Mouse (Mus musculus) mouse embryonic stem cell (cell line): ENCODE measurements around the gene Pced1b.
"Not testable (repeated sequence)": the region's sequence is repeated elsewhere in the genome, so short reads cannot be mapped to it uniquely, and the experiment has no call there.

Experiments
- in situ Hi-C, 2 experiments: fragments of 300-500 bp; cut with MboI; formaldehyde crosslinking; loops; 1 replicate in 1 of 2; 3 replicates in 1 of 2; pipeline ENCODE4 v1.14.3; 2019 to 2020; ENCODE audit warnings: low sequenced_read_pairs in 2 of 2, low pct_unique_long_range_greater_than_20kb in 1 of 2, mixed read lengths in 1 of 2; ENCODE audit not compliant: unreplicated experiment in 1 of 2

Gene Pced1b

DNA sequence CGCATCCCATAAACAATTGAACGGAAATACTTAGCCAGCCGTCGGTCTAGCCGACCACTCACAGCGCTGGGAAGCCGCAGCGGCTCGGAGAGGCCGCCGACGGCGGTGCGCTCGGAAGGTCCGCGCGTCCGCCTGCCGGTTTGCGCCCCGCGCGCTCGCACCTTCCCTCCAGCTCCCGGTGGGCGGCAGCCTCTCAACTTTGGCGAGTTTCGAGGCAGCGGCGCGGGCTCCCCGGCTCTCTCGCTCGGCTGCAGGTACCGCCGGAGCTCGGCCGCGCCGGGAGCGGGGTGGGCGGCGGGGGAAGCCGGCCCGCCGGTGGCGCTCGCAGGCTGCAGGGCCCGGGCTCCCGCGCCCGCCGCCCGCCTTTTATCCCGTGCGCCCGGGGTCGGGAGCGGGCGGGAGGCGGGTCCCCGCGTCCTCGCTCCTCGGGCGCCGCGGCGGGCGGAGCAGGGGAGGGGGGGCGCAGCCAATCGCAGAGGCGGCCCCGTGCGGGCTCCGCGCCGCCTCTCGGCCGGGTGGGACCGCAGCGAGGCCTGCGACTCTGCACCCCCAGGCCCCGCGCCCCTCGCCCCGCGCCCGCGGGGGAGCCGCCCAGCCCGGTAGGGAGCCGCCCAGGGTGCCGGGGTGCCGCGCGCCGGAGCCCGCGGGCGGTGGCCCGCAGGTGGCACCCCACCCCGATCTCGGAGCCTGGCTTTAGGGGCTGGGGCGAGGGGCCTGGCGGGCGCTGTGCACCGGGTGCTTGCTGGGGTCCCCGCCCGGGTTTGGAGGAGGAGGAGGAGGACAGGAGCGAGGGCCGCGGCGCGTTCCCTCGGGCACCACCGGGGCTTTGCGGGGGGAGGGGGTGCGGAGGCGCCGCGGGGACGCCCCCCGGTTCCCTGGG is at the start of gene Pced1b, which contains the start of gene Amigo2:
TSS of gene Pced1b (plus strand) at position 197 of the 880 bp plus-strand sequence.
TSS of gene Amigo2 (minus strand) at position 377 of the 880 bp plus-strand sequence.
- in situ Hi-C loops = no loop called here

DNA sequence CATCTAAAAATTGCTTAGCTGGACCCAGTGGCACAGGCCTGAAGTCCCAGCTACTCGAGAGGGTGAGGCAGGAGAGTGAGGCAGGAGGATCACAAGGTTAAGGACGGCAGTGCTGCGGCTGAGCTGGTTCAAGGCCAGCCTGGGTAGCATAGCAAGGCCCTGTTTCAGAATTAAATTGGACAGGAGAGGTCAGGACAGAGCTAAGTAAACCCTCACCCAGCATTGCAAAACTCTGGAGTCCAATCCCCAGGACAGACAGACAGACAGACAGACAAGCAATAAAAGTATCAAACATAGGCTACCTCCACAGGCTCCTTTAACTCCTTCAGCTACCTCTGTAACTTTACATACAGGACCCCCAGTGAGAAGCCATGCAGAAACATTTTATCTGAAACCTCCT is 42.0 kb upstream of the Pced1b start:
- in situ Hi-C loops = no loop called here

DNA sequence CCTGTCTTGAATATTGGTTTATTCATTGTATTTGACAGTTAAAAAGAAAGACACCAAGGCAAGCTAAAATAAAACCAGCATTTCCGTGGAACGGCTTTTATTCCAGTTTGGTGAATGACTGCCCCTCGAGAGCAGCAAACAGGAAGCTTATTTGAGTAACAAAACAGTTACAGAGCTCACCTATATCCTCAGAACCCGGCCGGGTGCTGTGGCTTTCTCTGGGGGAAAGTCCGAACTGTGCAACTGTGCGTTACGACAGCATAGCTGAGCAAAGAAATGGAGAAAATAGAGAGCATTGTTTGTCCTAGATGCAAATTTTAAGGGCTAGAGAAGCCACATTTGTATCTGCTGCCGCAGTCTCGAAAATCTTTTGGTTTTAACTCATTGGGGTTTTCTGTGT is 41.1 kb upstream of the Pced1b start:
- in situ Hi-C loops = no loop called here

DNA sequence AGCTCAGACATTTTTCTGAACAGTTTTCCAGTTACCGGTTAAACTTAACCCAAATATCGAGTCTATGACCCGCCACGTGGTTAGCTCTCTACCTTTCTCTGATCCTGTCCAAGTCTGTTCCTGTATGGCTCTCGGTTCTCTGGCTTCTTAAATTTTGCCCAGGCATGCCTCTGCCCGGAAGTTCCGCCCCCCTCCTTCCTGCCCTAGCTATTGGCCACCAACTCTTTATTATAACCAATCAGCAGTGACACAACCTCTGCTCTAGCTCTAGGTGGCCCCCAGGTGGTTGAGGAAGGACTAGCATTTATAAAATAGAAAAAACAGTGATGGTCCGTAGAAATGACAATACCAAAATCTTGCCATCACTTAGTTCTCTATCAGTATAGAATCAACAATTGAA is 40.4 kb upstream of the Pced1b start:
- in situ Hi-C loops = no loop called here

DNA sequence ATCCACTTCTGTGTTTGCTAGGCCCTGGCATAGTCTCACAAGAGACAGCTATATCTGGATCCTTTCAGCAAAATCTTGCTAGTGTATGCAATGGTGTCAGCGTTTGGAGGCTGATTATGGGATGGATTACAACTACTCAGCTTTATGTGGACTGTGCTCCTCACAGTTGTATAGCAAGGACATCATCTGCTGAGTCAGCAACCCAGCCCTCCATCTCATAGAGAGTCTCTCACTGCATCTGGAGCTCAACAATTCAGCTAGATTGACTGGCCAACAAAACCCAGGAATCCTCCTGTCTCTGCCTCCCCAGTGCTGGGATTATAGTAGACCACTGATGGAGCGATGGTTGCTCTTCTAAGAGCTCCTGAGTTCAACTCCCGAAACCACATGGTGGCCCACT is 37.2 kb upstream of the Pced1b start:
- in situ Hi-C loops = not testable (repeated sequence)

DNA sequence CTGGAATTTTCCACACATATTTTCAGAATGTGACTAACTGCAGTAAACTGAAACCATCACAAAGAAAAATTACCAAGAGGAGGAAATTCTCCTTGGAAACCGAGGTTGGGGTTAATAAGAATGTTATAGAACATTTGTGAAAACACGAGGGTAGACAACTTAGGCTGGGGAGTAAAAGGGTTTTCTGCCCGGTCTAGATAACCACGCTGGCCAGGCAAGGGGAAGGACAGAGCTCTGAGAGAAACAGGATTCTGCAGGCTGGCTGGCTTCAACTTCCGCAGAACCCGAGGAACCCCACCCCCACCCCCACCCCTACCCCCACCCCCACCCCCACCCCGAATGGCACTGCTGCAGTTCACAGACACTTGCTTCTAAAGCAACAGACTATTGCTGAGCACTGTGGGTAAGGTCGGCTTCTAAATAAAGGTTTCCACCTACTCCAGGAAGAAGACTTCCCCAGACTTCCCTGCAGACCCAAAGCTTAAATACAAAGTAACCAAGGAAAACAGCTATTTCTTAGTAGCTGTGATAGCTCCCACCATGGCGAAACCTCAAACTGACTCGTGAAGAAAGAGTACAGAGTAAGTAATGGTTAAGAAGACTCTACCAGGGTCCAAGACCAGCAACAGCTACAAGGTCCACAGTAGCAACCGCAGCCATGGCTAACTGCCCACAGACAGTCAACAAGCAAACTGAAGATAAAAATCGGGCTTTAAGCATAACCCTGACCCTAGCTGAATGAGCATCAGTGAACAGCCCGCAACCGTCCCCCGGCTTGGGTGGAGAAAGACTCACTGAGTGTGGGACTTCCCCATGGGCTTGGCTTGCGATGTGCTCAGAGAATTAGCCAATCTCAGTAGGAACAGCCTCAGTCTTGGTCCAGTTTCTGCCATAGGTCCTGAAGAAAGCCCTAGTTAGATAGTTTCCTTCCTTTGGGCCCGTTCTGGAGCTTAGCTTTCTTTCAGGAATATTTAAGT is 34.1 kb upstream of the Pced1b start:
- in situ Hi-C loops = no loop called here

DNA sequence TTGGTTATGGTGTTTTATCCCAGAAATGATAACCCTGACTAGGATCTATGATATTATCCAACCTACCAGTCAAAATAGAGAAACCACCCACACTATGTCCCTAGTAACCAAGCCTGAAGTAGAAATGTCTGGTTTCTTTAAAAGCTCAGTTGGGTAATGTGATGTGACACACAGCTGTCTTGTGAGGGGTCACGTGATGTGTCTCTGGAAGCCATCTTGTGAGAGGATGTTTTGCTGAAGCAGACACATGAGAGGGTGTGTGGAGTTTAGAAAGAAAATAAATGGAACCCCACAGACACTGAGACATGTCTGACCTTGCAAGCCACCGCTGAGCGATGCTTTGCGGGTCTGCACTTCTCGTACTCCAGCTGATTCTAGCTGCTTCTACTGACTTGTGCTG is 30.1 kb upstream of the Pced1b start:
- in situ Hi-C loops = no loop called here

DNA sequence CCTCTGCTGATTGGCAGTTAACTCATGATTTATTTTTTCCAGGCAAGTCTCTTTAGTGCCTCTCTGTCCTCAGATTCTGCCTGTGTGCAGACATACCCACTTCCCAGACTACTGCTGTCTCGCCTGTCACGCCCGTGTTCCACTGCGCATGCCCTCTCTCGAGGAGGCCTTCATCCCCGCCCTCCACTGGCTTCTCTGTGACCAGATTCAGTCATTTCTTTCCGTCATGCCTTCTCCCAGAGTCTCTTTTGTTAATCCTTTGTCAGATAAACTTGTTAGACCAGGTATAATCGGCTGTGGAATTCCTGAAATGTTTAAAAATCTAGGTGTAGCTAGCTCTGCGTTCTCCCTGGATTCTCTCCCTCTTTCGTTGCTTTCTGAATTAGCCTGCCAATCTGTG is 23.5 kb upstream of the Pced1b start:
- in situ Hi-C loops = no loop called here

DNA sequence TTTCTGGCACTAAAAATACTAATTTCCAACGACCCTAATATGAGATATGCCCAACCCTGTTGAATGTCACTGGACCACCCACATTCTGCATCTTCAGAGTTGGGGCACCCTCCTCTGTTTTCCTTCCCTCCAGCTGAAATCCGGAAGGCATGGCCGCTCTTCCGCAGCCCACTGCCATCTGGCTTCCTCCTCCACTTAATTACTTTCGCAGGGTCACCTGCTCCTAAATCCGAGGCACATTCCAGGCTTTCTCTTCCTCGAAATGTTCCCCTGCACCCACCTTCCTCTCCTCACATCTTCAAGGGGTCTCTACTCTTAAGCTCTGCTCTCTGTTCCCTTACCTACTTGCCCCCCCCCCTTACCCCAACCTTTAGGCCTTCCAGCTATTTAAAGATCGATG is 22.9 kb upstream of the Pced1b start:
- in situ Hi-C loops = no loop called here

DNA sequence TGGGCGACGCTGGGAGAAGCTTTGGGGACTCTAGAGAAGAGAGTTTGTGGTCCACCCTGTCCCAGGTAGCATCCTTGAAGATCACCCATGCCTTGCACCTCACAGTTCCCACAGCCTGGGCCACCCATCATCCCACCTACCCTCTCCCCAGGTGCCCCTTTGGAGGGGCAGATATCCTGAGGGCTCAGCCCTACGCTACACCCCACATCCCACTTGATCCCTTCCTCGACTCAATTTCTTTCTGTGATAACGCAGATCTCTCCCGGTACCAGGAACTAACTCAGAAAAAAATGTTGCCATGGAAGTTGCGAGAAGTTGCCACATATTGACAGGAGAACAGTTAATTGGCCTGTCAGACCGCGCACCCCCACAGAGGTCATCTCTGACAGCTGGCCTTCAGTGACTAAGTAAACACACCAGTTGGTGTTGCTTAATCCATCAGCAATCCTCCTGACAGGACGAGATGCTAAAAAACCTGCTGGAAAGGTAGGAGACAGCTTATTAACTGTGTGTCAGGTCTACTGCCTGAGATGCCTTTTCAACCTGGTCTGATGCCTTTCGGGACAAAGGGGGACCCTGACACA is 17.3 kb upstream of the Pced1b start:
- in situ Hi-C loops = no loop called here

DNA sequence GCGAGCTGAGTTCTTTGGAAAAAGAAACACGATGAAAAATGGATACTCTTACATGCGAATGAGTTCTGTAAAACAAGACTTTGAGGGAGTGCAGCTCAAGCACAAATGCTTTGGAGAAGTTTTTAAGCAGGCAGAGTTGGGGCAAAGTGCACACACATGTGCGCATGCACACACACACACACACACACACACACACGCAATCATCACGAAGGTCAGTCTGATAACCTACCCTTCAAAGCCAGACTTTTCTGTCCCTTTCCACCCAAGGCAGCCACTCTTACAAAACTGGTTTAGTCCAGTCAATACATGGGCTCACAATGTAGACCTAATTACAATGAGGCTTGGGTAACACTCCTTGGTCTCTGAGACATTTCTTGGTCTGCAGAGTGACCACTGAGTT is 12.8 kb upstream of the Pced1b start:
- in situ Hi-C loops = no loop called here

DNA sequence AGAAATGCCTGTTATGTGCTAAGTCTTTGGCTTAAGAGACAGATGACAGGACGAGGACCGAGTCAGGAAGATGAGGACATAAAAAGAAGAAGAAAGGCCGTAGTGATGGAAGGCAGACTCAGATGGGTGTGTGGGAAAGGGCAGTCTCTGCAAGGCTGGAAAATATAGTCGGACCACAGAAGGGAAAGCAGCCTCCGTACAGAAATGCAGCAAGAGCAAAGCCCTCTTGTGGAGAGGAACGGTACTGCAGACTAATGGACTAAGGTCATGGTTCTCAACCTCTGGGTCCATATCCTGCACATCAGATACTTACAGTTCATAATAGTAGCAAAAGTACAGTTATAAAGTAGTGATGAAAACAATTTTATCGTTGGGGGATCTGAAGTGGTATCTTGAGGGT is 11.7 kb upstream of the Pced1b start:
- in situ Hi-C loops = no loop called here

DNA sequence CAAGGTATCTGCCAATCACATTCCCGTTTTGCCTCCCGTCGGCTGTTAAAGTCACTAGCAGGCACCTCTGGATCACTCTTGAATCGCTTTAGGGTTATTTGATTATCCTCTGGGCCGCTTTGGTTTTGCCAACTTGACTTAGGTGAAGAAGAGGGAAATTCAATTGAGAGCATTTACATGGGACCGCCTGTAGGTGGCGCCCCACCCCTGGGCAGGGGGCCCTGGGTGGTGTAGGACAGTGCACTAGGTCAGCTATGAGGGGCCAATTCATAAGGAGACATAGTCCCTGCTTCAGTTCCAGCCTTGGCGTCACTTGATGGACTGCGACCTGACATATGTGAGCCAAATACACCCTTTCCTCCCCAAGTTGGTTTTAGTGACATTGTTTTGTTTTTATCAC is 10.0 kb upstream of the Pced1b start:
- in situ Hi-C loops = no loop called here

DNA sequence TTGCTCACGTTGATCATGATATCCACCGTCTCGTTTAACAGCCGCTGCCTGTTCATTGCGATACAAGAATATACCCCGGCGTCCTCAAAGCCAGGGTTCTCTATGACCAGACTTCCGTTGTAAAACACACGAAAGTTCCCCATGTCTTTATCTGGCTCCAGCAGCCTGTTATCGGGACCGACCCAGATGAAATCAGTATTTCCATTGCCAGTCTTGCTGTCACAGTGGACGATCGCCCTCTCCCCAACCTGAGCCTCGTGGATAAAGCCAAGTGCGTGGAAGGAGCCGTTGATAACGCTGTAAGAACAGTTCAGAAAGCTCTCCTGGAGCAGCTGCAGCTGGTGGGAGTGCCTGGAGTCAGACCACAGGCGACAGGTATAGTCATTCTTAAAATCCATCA is 1.5 kb upstream of the Pced1b start:
- in situ Hi-C loops = no loop called here

DNA sequence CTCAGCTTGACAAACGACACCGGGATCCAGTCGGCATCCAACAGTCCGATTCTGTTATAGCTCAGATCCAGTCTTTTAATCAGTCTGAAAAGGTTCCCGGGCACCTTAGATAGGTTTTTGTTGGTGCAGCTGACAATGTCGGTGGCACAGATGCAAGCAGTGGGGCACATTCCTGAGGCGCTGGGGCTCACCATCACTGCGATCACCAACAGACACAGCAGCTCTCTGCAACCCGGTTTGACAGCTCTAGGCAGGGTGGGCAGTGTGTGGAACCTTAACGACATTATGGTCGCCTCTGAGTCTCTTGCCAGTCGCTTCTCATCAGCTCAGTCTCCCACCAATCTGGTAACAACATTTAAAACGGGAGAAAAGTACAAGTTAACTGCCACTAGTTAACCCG is 651 bp upstream of the Pced1b start:
- in situ Hi-C loops = no loop called here

DNA sequence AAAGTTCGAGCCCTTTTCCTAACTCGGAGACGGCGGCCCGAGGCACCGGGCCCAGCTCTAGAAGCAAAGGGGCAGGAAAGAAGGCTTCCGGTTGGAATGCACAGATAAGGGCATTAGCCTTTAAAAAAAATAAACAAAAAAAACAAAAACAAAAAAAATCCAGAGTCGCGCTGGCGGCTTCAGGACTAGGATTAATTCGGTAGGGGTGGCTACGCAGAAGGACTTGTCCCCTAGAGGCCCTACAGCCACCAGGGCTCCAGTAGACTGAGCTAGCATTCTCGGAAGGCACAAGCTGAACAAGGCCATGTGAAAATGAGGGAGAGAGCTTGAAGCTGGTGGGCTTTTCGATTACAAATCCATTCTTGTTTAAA is 869 bp downstream of the Pced1b start:
- in situ Hi-C loops = no loop called here

DNA sequence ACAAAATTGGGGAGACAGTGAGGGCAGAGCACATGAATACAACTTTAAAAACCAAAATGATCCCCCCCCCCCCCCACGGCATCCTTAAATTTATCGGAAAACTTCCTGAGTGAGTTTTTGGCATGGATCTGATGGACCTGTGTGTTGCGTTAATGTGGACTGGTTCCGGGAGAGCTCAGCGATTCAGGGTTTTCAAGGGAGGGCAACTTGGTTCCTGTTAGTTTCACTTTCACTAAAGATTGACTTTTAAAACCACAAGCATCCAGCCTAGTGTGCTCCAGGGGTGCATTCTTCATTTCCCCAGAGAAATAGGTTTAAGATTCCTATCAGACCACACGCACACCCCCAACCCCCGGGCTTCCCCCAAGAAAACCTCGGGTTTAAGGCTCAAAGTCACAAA is 1.4 kb downstream of the Pced1b start:
- in situ Hi-C loops = no loop called here

DNA sequence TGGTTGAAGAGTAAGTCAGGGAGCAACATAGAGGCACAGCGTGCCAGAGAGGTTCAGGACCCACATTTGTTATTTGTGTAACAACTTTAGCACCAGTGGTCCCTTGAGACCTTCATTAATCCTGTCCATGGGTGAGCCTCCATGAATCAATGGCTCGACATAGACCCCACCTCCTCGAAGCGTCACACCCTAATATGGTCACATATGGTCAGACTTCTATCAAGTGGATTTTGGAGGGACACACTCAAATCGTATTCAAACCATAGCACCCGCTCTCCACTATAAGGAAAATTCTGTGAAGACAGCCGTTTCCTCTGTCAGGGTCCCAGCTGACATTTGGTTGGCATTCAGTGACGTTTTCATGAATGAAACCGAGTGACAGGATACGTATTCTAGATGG is 2.4 kb downstream of the Pced1b start:
- in situ Hi-C loops = no loop called here

DNA sequence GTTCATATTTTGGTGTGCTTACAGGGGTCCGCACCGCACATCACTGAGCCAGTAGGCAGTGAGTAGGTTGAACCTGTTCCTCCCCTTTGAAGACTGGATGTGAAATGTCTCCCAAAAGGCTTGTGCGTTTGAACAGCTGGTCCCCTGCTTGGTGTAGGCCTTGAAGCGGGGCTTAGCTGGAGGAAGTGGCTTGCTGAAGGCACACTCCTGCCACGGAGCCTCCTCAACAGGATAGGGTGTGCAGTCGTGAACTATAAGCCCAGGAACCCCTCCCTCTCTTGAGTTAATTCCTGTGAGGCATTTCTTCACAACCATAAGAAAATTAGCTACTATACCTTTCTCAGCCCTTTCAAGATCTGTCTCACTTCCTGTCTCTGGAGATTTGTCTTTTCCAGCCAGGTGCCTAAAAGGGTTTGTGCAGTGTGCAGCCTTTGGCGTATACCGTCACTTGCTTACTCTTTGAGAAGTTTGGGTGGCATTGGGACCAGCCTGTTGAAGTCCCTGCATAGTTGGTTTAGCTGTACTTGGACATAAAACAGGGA is 5.7 kb downstream of the Pced1b start:
- in situ Hi-C loops = no loop called here
